Mouse (Mus musculus): ENCODE measurements around the gene Ahcyl2. TPM values are rescaled to one million over a fixed set of nuclear protein-coding genes. Genes with fewer than 3 reads are reported as not detected.

The Ahcyl2 gene
- polyA plus RNA-seq, 1 experiment from 2014 or later = 20.2 TPM

GRCm38 (mm10) chr6:29840008-29840407 lies 72.2 kb downstream of the Ahcyl2 start:
- Histone ChIP-seq H3K4me3 (no peak overlapping the region), H3K36me3 (no peaks in the 10 kb centered on the region), H3K27me3 (no peaks in the 10 kb centered on the region), H3K4me2 (no peak overlapping the region), H3K9me3 (no peaks in the 10 kb centered on the region), H3K9ac (no peak overlapping the region), H3K27ac (replicated peaks) (no peak overlapping the region), H3K4me1 (replicated peaks) (no peaks in the 10 kb centered on the region)
- WGBS = 100% methylated on average over 1 of the region's 1 CpGs
- ATAC-seq (ENCODE audit: low FRiP score, low read depth) = no peak

GRCm38 (mm10) chr6:29841461-29841860 lies 73.7 kb downstream of the Ahcyl2 start:
- 94% methylated on average over 2 of the region's 2 CpGs for WGBS
- ATAC-seq (ENCODE audit: low FRiP score, low read depth) = no peak
- Histone ChIP-seq H3K27ac (replicated peaks) (no peak overlapping the region), H3K36me3 (no peaks in the 10 kb centered on the region), H3K27me3 (no peaks in the 10 kb centered on the region), H3K9me3 (no peaks in the 10 kb centered on the region), H3K4me1 (replicated peaks) (no peaks in the 10 kb centered on the region), H3K9ac (no peak overlapping the region), H3K4me2 (no peak overlapping the region), H3K4me3 (no peak overlapping the region)

GRCm38 (mm10) chr6:29847643-29848166 lies 79.9 kb downstream of the Ahcyl2 start:
- no peak for ATAC-seq (ENCODE audit: low FRiP score, low read depth)
- Histone ChIP-seq H3K4me2 (no peak overlapping the region), H3K36me3 (no peaks in the 10 kb centered on the region), H3K4me3 (no peak overlapping the region), H3K9ac (no peak overlapping the region), H3K9me3 (no peaks in the 10 kb centered on the region), H3K4me1 (replicated peaks) (no peaks in the 10 kb centered on the region), H3K27me3 (no peaks in the 10 kb centered on the region), H3K27ac (replicated peaks) (no peak overlapping the region)
- 90% methylated on average over 5 of the region's 5 CpGs for WGBS

- no peak overlapping the region for H3K27ac ChIP-seq (replicated peaks)
- no peaks in the 10 kb centered on the region for H3K27me3 ChIP-seq
- no peak overlapping the region for H3K4me3 ChIP-seq
- no peaks in the 10 kb centered on the region for H3K9me3 ChIP-seq
- H3K36me3 ChIP-seq = no peaks in the 10 kb centered on the region
- no peak for ATAC-seq (ENCODE audit: low FRiP score, low read depth)
- 65% methylated on average over 3 of the region's 3 CpGs for WGBS
- H3K9ac ChIP-seq = no peak overlapping the region
- no peaks in the 10 kb centered on the region for H3K4me1 ChIP-seq (replicated peaks)
- no peak overlapping the region for H3K4me2 ChIP-seq
Measured at GRCm38 (mm10) chr6:29848808-29849207, 81.0 kb downstream of the Ahcyl2 start.

GRCm38 (mm10) chr6:29850096-29850495 lies 82.3 kb downstream of the Ahcyl2 start:
- 94% methylated on average over 1 of the region's 1 CpGs for WGBS
- ATAC-seq (ENCODE audit: low FRiP score, low read depth) = no peak
- Histone ChIP-seq H3K4me1 (replicated peaks) (no peaks in the 10 kb centered on the region), H3K9me3 (no peaks in the 10 kb centered on the region), H3K4me3 (no peak overlapping the region), H3K9ac (no peak overlapping the region), H3K4me2 (no peak overlapping the region), H3K27ac (replicated peaks) (no peak overlapping the region), H3K36me3 (no peaks in the 10 kb centered on the region), H3K27me3 (no peaks in the 10 kb centered on the region)

- Histone ChIP-seq H3K4me1 (replicated peaks) (no peaks in the 10 kb centered on the region), H3K27me3 (no peaks in the 10 kb centered on the region), H3K4me2 (no peak overlapping the region), H3K36me3 (no peaks in the 10 kb centered on the region), H3K4me3 (no peak overlapping the region), H3K9me3 (no peaks in the 10 kb centered on the region), H3K9ac (no peak overlapping the region), H3K27ac (replicated peaks) (no peak overlapping the region)
- no peak for ATAC-seq (ENCODE audit: low FRiP score, low read depth)
- 61% methylated on average over 2 of the region's 2 CpGs for WGBS
Measured at GRCm38 (mm10) chr6:29850747-29851146, 82.9 kb downstream of the Ahcyl2 start.

GRCm38 (mm10) chr6:29851873-29852272 lies 84.1 kb downstream of the Ahcyl2 start:
- ATAC-seq (ENCODE audit: low FRiP score, low read depth) = no peak
- H3K27ac ChIP-seq (replicated peaks) = no peak overlapping the region
- H3K4me3 ChIP-seq = no peak overlapping the region
- no peaks in the 10 kb centered on the region for H3K4me1 ChIP-seq (replicated peaks)
- H3K27me3 ChIP-seq = no peaks in the 10 kb centered on the region
- 85% methylated on average over 3 of the region's 3 CpGs for whole genome bisulfite sequencing
- no peak overlapping the region for H3K9ac ChIP-seq
- H3K9me3 ChIP-seq = no peaks in the 10 kb centered on the region
- no peak overlapping the region for H3K4me2 ChIP-seq
- H3K36me3 ChIP-seq = no peaks in the 10 kb centered on the region

- H3K27me3 ChIP-seq = no peaks in the 10 kb centered on the region
- H3K9me3 ChIP-seq = no peaks in the 10 kb centered on the region
- peak; percentile 66; the same call in 1 of the 2 replicates for ATAC-seq (ENCODE audit: low FRiP score, low read depth)
- H3K4me2 ChIP-seq = no peak overlapping the region
- H3K4me3 ChIP-seq = no peak overlapping the region
- WGBS = 43% methylated on average over 12 of the region's 12 CpGs
- H3K27ac ChIP-seq (replicated peaks) = peak overlapping the region; percentile 54; the same call in 1 of the 2 replicates
- H3K36me3 ChIP-seq = no peaks in the 10 kb centered on the region
- H3K4me1 ChIP-seq (replicated peaks) = no peaks in the 10 kb centered on the region
- peak overlapping the region; percentile 30; the same call in 1 of the 2 replicates for H3K9ac ChIP-seq
Measured at GRCm38 (mm10) chr6:29853213-29853899, 85.5 kb downstream of the Ahcyl2 start.

GRCm38 (mm10) chr6:29853900-29854390 lies 86.1 kb downstream of the Ahcyl2 start:
- no peaks in the 10 kb centered on the region for H3K27me3 ChIP-seq
- no peak overlapping the region for H3K4me3 ChIP-seq
- H3K27ac ChIP-seq (replicated peaks) = no peak overlapping the region
- no peak overlapping the region for H3K4me2 ChIP-seq
- H3K4me1 ChIP-seq (replicated peaks) = no peaks in the 10 kb centered on the region
- no peak for ATAC-seq (ENCODE audit: low FRiP score, low read depth)
- no peaks in the 10 kb centered on the region for H3K9me3 ChIP-seq
- WGBS = 93% methylated on average over 6 of the region's 6 CpGs
- H3K9ac ChIP-seq = no peak overlapping the region
- no peaks in the 10 kb centered on the region for H3K36me3 ChIP-seq

- Histone ChIP-seq H3K4me3 (no peak overlapping the region), H3K4me2 (no peak overlapping the region), H3K27me3 (no peaks in the 10 kb centered on the region), H3K4me1 (replicated peaks) (no peaks in the 10 kb centered on the region), H3K27ac (replicated peaks) (no peak overlapping the region), H3K36me3 (no peaks in the 10 kb centered on the region), H3K9me3 (no peaks in the 10 kb centered on the region), H3K9ac (no peak overlapping the region)
- no peak for ATAC-seq (ENCODE audit: low FRiP score, low read depth)
- WGBS = 88% methylated on average over 6 of the region's 6 CpGs
Measured at GRCm38 (mm10) chr6:29858619-29859018, 90.8 kb downstream of the Ahcyl2 start.

GRCm38 (mm10) chr6:29859344-29859743 lies 91.5 kb downstream of the Ahcyl2 start:
- Histone ChIP-seq H3K27me3 (no peaks in the 10 kb centered on the region), H3K36me3 (no peaks in the 10 kb centered on the region), H3K9me3 (no peaks in the 10 kb centered on the region), H3K27ac (replicated peaks) (no peak overlapping the region), H3K4me1 (replicated peaks) (no peaks in the 10 kb centered on the region), H3K4me3 (no peak overlapping the region), H3K9ac (no peak overlapping the region), H3K4me2 (no peak overlapping the region)
- WGBS = 69% methylated on average over 4 of the region's 4 CpGs
- no peak for ATAC-seq (ENCODE audit: low FRiP score, low read depth)

- no peak for ATAC-seq (ENCODE audit: low FRiP score, low read depth)
- Histone ChIP-seq H3K27ac (replicated peaks) (no peak overlapping the region), H3K36me3 (no peaks in the 10 kb centered on the region), H3K4me2 (no peak overlapping the region), H3K9ac (no peak overlapping the region), H3K4me1 (replicated peaks) (no peaks in the 10 kb centered on the region), H3K4me3 (no peak overlapping the region), H3K9me3 (no peaks in the 10 kb centered on the region), H3K27me3 (no peaks in the 10 kb centered on the region)
- 85% methylated on average over 3 of the region's 3 CpGs for WGBS
Measured at GRCm38 (mm10) chr6:29860238-29860637, 92.4 kb downstream of the Ahcyl2 start.

Data from hindbrain, embryonic 15.5 days (tissue).